Mouse (Mus musculus) CD4-positive, CD25-positive, alpha-beta regulatory T cell, adult 2 months (primary cell): ENCODE measurements around the gene Rgs6.

ENCODE experiments used
- DNase-seq: peaks from one replicate; pipeline ENCODE4 v3.0.0-alpha.2; 2012; ENCODE audit warnings: low read depth, low spot score

Gene Rgs6

GRCm38 (mm10) chr12:82647876-82648275 lies 59.8 kb downstream of the Rgs6 start:
- no peak for DNase-seq

- DNase-seq, result no peak
Observed at GRCm38 (mm10) chr12:82649991-82650390, 61.9 kb downstream of the Rgs6 start.

- no peak for DNase-seq
Observed at GRCm38 (mm10) chr12:82664598-82664997, 76.5 kb downstream of the Rgs6 start.

- no peak for DNase-seq
Observed at GRCm38 (mm10) chr12:82667441-82667840, 79.3 kb downstream of the Rgs6 start.

GRCm38 (mm10) chr12:82670201-82670737 lies 82.2 kb downstream of the Rgs6 start:
- DNase-seq, result no peak

- DNase-seq, result no peak
Observed at GRCm38 (mm10) chr12:82671591-82671990, 83.5 kb downstream of the Rgs6 start.

- no peak for DNase-seq
Observed at GRCm38 (mm10) chr12:82675137-82675536, 87.0 kb downstream of the Rgs6 start.

GRCm38 (mm10) chr12:82687015-82687414 lies 98.9 kb downstream of the Rgs6 start:
- no peak for DNase-seq

DNA sequence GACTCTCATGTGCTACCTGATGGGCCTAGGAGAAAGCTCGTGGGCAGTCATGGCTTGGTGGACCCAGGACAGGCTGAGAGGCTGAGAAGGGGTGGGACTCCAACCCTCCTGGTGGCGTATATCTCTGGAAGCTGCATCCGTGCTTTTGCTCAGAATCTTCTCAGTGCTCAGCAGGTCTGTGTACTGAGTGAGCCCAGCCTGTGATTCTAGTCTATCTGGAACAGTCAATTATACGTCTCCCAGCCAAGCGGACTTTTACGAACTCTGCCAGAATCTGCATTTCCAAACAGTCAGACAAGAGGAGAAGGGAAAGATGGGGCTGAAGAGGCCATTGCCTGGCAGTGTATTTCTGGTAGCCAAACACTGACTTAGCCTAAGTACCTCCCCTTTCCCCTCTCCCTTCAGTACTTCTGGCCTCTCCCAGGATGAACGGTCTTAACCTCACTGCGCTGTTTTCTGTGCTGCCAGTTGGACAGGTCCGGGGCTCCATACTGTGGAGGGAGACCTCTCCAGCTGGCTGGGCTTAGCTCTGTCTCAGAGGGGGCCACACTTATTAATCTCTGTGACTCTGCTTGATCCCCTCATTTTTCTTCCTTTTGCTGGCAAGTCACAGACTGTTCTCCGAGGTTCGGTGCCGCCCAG lies 110.9 kb downstream of the Rgs6 start:
- DNase-seq, result no peak

DNA sequence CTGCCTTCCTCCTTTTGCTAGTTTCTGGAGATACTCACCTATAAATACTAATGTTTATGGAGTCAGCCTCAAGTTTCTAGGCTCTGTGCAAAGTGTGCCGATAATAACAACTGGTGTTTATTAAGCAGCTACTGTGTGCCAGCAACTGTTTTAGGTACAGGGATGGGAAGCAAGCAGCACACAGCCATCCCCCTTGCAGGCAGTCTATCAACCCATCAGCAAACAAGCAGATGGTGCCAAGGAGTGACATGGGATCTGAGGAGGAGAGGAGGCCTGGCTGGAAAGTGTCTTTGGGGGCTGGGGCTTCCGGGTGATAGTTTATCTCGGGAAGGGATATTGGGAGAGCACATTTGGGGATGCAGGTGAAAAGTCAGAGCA lies 111.4 kb downstream of the Rgs6 start:
- no peak for DNase-seq

DNA sequence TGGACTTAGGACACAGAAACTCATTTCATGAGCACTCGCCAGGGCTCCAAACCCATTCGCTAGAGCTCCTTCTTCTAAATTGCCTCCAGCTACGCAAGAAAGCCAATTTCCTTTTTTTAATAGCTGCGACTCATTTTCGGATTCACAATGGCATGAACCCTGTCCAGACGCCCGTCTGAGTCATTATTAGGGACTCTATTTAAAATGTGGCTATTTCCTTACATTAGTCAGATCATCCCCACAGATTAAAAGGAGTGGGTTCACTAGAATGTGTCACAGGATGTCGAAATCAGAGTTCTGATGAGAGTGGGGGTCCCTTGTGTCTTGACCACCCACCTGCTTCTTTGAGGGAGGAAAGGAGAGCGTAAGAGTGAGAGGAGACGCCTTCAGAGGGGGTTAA lies 112.1 kb downstream of the Rgs6 start:
- no peak for DNase-seq

- DNase-seq, result peak; percentile 46
Observed at GRCm38 (mm10) chr12:82700840-82701239, 112.7 kb downstream of the Rgs6 start.

DNA sequence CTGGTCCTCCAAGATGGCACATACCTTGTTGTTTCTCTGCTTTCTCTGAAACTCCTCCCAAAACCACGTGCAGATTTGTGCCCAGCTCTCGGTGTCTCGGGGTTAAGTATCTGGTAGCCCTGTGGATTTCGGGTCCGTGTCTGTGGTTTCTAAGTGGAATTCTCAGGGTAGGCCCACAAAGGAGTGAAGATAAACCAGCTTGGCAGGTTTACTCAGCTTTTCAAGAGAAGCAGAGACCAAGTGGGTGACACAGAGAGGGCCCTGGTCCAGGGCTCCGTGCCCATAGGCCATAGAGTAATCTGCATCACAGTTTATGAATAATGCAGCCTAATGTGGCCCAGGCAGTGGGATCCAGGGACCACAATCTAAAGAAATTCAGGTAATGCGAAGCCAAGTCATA lies 113.3 kb downstream of the Rgs6 start:
- no peak for DNase-seq

GRCm38 (mm10) chr12:82710376-82710775 lies 122.3 kb downstream of the Rgs6 start:
- no peak for DNase-seq

DNA sequence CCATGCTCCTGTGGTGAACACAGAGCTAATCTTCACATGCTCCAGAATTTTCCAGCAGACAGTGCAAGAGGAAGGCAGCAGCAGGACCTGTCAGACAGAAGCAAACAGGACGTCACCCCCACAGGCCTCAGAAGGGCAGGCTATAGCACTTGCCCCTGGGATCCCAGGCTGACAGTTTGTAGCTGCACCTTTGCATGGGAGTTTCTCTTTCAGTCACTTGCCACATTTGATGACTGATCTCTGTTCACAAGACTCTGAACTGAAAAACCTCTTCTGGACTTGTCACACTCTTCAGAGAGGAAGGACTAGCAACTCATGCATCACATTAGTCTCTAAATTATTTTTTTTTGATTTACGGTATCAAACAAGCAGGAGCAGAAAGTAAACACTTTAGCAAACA lies 126.2 kb downstream of the Rgs6 start:
- DNase-seq, result no peak

GRCm38 (mm10) chr12:82723017-82723540 lies 135.0 kb downstream of the Rgs6 start:
- DNase-seq, result no peak

GRCm38 (mm10) chr12:82726255-82726654 lies 138.2 kb downstream of the Rgs6 start:
- DNase-seq, result no peak

DNA sequence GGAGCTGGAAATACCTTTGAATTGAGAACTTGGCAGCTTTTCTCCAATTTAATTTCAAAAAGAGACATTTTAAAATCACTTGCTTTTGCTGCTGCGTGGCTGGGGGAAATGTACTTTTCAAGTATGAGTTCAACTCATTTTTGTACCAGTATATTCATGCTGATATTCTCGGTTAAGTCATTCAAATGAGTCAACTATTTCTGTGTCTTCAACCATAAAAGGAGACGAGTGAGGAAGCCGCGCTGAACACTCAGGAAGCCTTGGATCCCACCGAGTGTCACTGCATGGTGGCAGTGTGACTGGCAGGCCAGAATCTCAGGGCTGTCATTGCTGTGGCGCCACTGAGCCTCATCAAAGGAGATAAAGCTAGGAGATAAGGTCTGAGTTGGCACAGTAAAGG lies 143.5 kb downstream of the Rgs6 start:
- DNase-seq, result no peak

DNA sequence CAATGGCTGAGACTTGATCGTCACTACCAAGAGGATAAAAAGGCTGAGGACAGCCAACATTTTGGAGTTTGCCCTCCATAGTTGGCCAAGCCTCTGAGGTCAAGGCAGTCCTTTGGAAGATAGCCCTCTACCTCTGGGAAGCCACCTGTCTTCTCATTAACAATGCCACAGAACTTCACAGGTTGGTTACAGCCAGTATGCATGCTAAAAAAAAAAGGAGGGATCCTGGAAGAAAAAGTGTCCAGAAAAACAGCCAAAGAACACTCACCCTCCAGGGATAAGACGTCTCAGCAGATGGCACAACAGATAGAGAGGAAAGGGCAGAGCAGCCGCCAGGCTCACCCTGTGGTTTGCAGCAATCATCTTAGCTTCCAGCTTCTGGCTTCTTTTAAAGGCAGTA lies 154.9 kb downstream of the Rgs6 start:
- DNase-seq, result no peak

- no peak for DNase-seq
Observed at GRCm38 (mm10) chr12:82744026-82744425, 155.9 kb downstream of the Rgs6 start.

GRCm38 (mm10) chr12:82744826-82745225 lies 156.7 kb downstream of the Rgs6 start:
- no peak for DNase-seq

DNA sequence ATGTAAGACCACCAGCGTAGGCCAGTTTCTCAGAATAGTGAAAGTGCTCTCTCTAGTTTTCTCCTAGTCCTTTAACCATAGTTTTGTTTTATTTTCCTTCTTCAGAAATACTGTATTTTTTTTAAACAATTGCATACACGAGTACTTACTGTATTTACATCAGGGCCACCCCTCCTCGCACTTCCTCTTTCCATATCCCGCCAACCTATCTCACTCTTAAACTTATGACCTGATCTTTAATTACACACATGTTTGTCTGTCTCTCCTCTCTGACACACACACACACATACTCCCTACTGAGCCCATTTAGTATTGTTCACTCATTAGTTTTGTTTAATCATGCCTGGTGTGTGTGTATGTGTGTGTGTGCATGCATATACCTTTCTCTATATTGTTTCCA lies 159.0 kb downstream of the Rgs6 start:
- DNase-seq, result no peak

- no peak for DNase-seq
Observed at GRCm38 (mm10) chr12:82751846-82752245, 163.8 kb downstream of the Rgs6 start.

DNA sequence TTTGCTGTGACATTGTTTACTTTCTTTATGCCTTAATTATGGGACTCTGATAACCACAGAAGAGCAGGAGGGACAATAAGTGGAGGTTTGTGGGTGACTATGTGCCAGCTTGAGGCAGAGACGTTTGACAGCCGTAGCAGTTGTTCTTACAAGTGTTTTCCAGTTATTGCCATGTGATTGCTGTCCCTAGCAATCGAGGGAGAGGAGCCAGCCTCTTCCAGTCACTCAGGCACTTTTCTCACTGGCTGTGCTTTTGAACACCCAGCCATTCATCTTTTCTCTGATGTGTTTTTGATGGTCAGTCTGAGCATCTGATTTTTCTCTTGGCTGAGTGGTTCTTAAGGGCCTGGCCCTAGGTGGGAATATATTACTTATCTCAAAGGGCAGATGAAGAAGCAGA lies 166.4 kb downstream of the Rgs6 start:
- DNase-seq, result no peak
